In genomic region chr1:105114835-105115234, GRCm38 (mm10) we compare ENCODE assay signal across 25 mouse cellular contexts.
DNase-seq lines count a peak whose midpoint lies in the region; ATAC-seq and TF ChIP-seq lines count a peak whose summit lies in the region.
"Had no signal": no experiment of that assay in that cellular context is flagged by ENCODE, and none has a peak within 500 bp of the region (broad histone marks: within the 10 kb centered on the region; RNA-seq: fewer than 3 reads in every experiment).

No protein-coding gene starts in this region.

- no peak overlapping the region for H3K27ac ChIP-seq in intestine, embryonic 15.5 days
- H3K27ac ChIP-seq in intestine, postnatal 0 days (ENCODE audit: low read depth, low read length) = no peak overlapping the region
- H3K27ac ChIP-seq in brown adipose tissue, adult 24 weeks (replicated peaks; ENCODE audit: low read depth, low read length) = peak overlapping the region; percentile 94
- peak overlapping the region; percentile 63 for H3K27ac ChIP-seq in liver, embryonic 16.5 days (ENCODE audit: low read length)
- H3K27ac ChIP-seq: embryonic facial prominence, embryonic 10.5 days; forebrain, embryonic 10.5 days; heart, embryonic 13.5 days; hindbrain, embryonic 12.5 days; limb, embryonic 10.5 days; midbrain, embryonic 12.5 days had no signal

- no peak overlapping the region for H3K4me3 ChIP-seq in intestine, embryonic 15.5 days (replicated peaks)
- H3K4me3 ChIP-seq in intestine, postnatal 0 days (ENCODE audit: low read depth, low read length) = no peak overlapping the region
- no peak overlapping the region for H3K4me3 ChIP-seq in brown adipose tissue, adult 24 weeks (ENCODE audit: insufficient read depth, low read depth, low read length)
- no peak overlapping the region for H3K4me3 ChIP-seq in liver, embryonic 16.5 days (ENCODE audit: low read depth, low read length)
- H3K4me3 ChIP-seq: embryonic facial prominence, embryonic 10.5 days; forebrain, embryonic 10.5 days; heart, embryonic 13.5 days; hindbrain, embryonic 12.5 days; limb, embryonic 10.5 days; midbrain, embryonic 12.5 days had no signal

- no peaks in the 10 kb centered on the region for H3K27me3 ChIP-seq in intestine, embryonic 15.5 days (replicated peaks)
- no peaks in the 10 kb centered on the region for H3K27me3 ChIP-seq in intestine, postnatal 0 days (replicated peaks; ENCODE audit: control insufficient read depth, insufficient read depth, low read length)
- no peaks in the 10 kb centered on the region for H3K27me3 ChIP-seq in liver, embryonic 16.5 days (ENCODE audit: control insufficient read depth, insufficient read depth, low read depth, low read length)
- H3K27me3 ChIP-seq: heart, embryonic 13.5 days; hindbrain, embryonic 12.5 days; midbrain, embryonic 12.5 days had no signal

- ATAC-seq in intestine, embryonic 15.5 days = peak; percentile 68
- ATAC-seq in intestine, postnatal 0 days = no peak
- peak; percentile 93 for ATAC-seq in liver, embryonic 16.5 days (ENCODE audit: low read depth)
- ATAC-seq in erythroid progenitor cell, adult 5-6 weeks (replicated peaks; ENCODE audit: low FRiP score, poor library complexity, severe bottlenecking) = no peak
- no peak for ATAC-seq in cerebellum, adult (ENCODE audit: insufficient number of reproducible peaks, low FRiP score, low TSS enrichment)
- ATAC-seq: CD4-positive, CD25-positive, alpha-beta regulatory T cell, adult 4 months; forebrain, embryonic 16.5 days had no signal

- TF ChIP-seq CTCF in intestine, postnatal 0 days (IDR thresholded peaks at IDR 0.05; ENCODE audit: low read depth) = no peak

- no peaks in the 10 kb centered on the region for H3K36me3 ChIP-seq in intestine, embryonic 15.5 days
- no peaks in the 10 kb centered on the region for H3K36me3 ChIP-seq in intestine, postnatal 0 days (ENCODE audit: control insufficient read depth, insufficient read depth)
- H3K36me3 ChIP-seq in liver, embryonic 16.5 days (ENCODE audit: control insufficient read depth, insufficient read depth) = no peaks in the 10 kb centered on the region
- H3K36me3 ChIP-seq: embryonic facial prominence, embryonic 10.5 days; forebrain, embryonic 10.5 days; heart, embryonic 13.5 days; hindbrain, embryonic 12.5 days; limb, embryonic 10.5 days; midbrain, embryonic 12.5 days had no signal

- DNase-seq in kidney, postnatal 14 days = peak; percentile 58
- DNase-seq in spleen, adult 12 weeks (ENCODE audit: low spot score) = no peak
- DNase-seq: adrenal gland, postnatal 25 days; cerebellum, adult 11 months; cerebellum, postnatal 10 days; gastrocnemius, postnatal 14 days; heart, adult 18-20 months; heart, postnatal 14 days; lung, adult 2 months; right cerebral cortex, postnatal 14 days; thymus, postnatal 25 days had no signal

- H3K4me2 ChIP-seq in intestine, embryonic 15.5 days (replicated peaks) = no peak overlapping the region
- H3K4me2 ChIP-seq in intestine, postnatal 0 days (replicated peaks; ENCODE audit: low read depth) = no peak overlapping the region
- H3K4me2 ChIP-seq in liver, embryonic 16.5 days (ENCODE audit: low read depth, low read length) = no peak overlapping the region
- H3K4me2 ChIP-seq: heart, embryonic 13.5 days; hindbrain, embryonic 12.5 days; midbrain, embryonic 12.5 days had no signal

- H3K9me3 ChIP-seq in intestine, embryonic 15.5 days = no peaks in the 10 kb centered on the region
- H3K9me3 ChIP-seq in intestine, postnatal 0 days (ENCODE audit: control insufficient read depth) = no peaks in the 10 kb centered on the region
- H3K9me3 ChIP-seq in liver, embryonic 16.5 days (replicated peaks; ENCODE audit: control insufficient read depth, low read length) = no peaks in the 10 kb centered on the region
- H3K9me3 ChIP-seq: embryonic facial prominence, embryonic 10.5 days; forebrain, embryonic 10.5 days; heart, embryonic 13.5 days; hindbrain, embryonic 12.5 days; limb, embryonic 10.5 days; midbrain, embryonic 12.5 days had no signal

- H3K9ac ChIP-seq in intestine, embryonic 15.5 days = no peak overlapping the region
- H3K9ac ChIP-seq in intestine, postnatal 0 days (ENCODE audit: low read depth, low read length) = no peak overlapping the region
- H3K9ac ChIP-seq in liver, embryonic 16.5 days (ENCODE audit: low read depth, low read length) = no peak overlapping the region
- H3K9ac ChIP-seq: heart, embryonic 13.5 days; hindbrain, embryonic 12.5 days; midbrain, embryonic 12.5 days had no signal

- WGBS in intestine, embryonic 15.5 days = 80% methylated on average over 3 of the region's 3 CpGs
- WGBS in intestine, postnatal 0 days = 60% methylated on average over 3 of the region's 3 CpGs
- WGBS in liver, embryonic 16.5 days (ENCODE audit: insufficient replicate concordance) = 45% methylated on average over 3 of the region's 3 CpGs

- no peaks in the 10 kb centered on the region for H3K4me1 ChIP-seq in intestine, embryonic 15.5 days (replicated peaks)
- H3K4me1 ChIP-seq in intestine, postnatal 0 days (replicated peaks; ENCODE audit: control insufficient read depth, insufficient read depth, low read length) = no peaks in the 10 kb centered on the region
- H3K4me1 ChIP-seq in brown adipose tissue, adult 24 weeks (ENCODE audit: control insufficient read depth, insufficient read depth, insufficient read length, low read length) = peaks cover 14% of the 10 kb centered on the region; the same call in 1 of the 2 replicates
- H3K4me1 ChIP-seq in liver, embryonic 16.5 days (ENCODE audit: control insufficient read depth, low read depth, low read length) = no peaks in the 10 kb centered on the region; the same call in 1 of the 2 replicates
- H3K4me1 ChIP-seq: embryonic facial prominence, embryonic 10.5 days; limb, embryonic 10.5 days had no signal

Comparison
In these comparisons a context has a peak if more than half of its experiments do, and no peak if none do; other contexts are left out.
1. ATAC-seq: peak in intestine, embryonic 15.5 days (single experiment) and liver, embryonic 16.5 days (single experiment); none in intestine, postnatal 0 days (single experiment), erythroid progenitor cell, adult 5-6 weeks (single experiment) and cerebellum, adult (single experiment).
2. H3K27ac ChIP-seq: peak in brown adipose tissue, adult 24 weeks (single experiment) and liver, embryonic 16.5 days (single experiment); none in intestine, embryonic 15.5 days (single experiment) and intestine, postnatal 0 days (single experiment).